Mouse (Mus musculus) E14TG2a.4 (cell line): ENCODE data around the gene Gabbr2.

Source experiments
- CTCF ChIP-seq: conservative IDR thresholded peaks from 2 replicates; pipeline ENCODE4 v1.5.1; 2014; ENCODE audit warnings: low read length
- NANOG ChIP-seq: IDR thresholded peaks from 2 replicates; pipeline ENCODE4 v1.6.1; 2014; ENCODE audit warnings: borderline replicate concordance, low read length, mixed read lengths

DNA sequence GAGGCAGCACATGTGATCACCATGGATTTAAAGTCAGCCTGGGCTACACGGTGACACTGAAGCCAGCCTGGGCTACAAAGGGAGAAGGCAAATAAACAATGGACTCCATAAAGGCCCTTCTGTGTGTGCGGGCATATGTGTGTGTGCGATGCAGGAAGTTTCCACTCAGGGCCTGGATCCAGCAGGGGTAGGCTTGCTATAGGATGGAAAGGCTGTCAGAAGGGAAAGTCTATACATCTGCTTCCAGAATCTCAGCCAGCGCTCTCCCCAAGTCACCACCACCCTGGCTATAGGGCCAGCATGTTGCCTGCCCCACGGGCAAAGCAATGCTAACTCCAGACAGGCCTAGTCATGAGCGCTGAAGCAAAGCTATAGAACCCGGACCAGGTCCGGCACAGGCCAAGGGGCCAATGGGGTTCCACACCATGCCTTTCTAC is 348.0 kb downstream of the Gabbr2 start:
- TF ChIP-seq CTCF (no peak), NANOG (no peak)
